Mouse (Mus musculus): ENCODE data around the gene Gsc. TPM values are rescaled to one million over a fixed set of nuclear protein-coding genes. Genes with fewer than 3 reads are reported as not detected.

Gsc gene
- polyA plus RNA-seq (2015; fragmentation: Nextera tagmentation; extraction: Ambion mirVana), result not detected in 2 replicates

- TF ChIP-seq EP300 (IDR thresholded peaks at IDR 0.05; ENCODE audit: low read depth) (no peak), CTCF (IDR thresholded peaks at IDR 0.05; ENCODE audit: low read depth) (no peak)
- Histone ChIP-seq H3K9me3 (ENCODE audit: low read length) (no peaks in the 10 kb centered on the region), H3K9ac (replicated peaks) (no peak within 1 kb of the TSS), H3K36me3 (replicated peaks; ENCODE audit: insufficient read depth, low read length) (no peaks in the 10 kb centered on the region), H3K4me3 (ENCODE audit: low read depth, low read length) (peak within 1 kb of the TSS; percentile 57), H3K4me1 (ENCODE audit: insufficient read depth) (peaks cover 9% of the 10 kb centered on the region; the same call in 1 of the 2 replicates), H3K27me3 (ENCODE audit: insufficient read depth, low read length) (peaks cover 83% of the 10 kb centered on the region), H3K4me2 (ENCODE audit: low read depth, low read length) (peak within 1 kb of the TSS; percentile 77), H3K27ac (ENCODE audit: low read depth) (no peak within 1 kb of the TSS)
- peak; percentile 50; the same call in 1 of the 2 replicates for ATAC-seq
- under 1% methylated on average over 79 of the region's 97 CpGs for WGBS (ENCODE audit: insufficient replicate concordance)
- DNase-seq, result peak; percentile 32
These were observed at the start of gene Gsc for GRCm38 (mm10) chr12:104472601-104473424. Gene Gsc (minus strand): TSS chr12:104473330.

GRCm38 (mm10) chr12:104519721-104520120 lies 46.6 kb upstream of the Gsc start:
- Histone ChIP-seq H3K4me2 (ENCODE audit: low read depth, low read length) (no peak overlapping the region), H3K9ac (replicated peaks) (no peak overlapping the region), H3K27me3 (ENCODE audit: insufficient read depth, low read length) (no peaks in the 10 kb centered on the region), H3K4me1 (ENCODE audit: insufficient read depth) (no peaks in the 10 kb centered on the region), H3K27ac (ENCODE audit: low read depth) (no peak overlapping the region), H3K36me3 (replicated peaks; ENCODE audit: insufficient read depth, low read length) (no peaks in the 10 kb centered on the region), H3K4me3 (ENCODE audit: low read depth, low read length) (no peak overlapping the region), H3K9me3 (ENCODE audit: low read length) (no peaks in the 10 kb centered on the region)
- WGBS (ENCODE audit: insufficient replicate concordance), result 76% methylated on average over 5 of the region's 5 CpGs
- DNase-seq, result no peak
- ATAC-seq, result no peak
- TF ChIP-seq CTCF (IDR thresholded peaks at IDR 0.05; ENCODE audit: low read depth) (no peak), EP300 (IDR thresholded peaks at IDR 0.05; ENCODE audit: low read depth) (no peak)

GRCm38 (mm10) chr12:104507911-104508310 lies 34.8 kb upstream of the Gsc start:
- 71% methylated on average over 7 of the region's 7 CpGs for WGBS (ENCODE audit: insufficient replicate concordance)
- TF ChIP-seq EP300 (IDR thresholded peaks at IDR 0.05; ENCODE audit: low read depth) (no peak), CTCF (IDR thresholded peaks at IDR 0.05; ENCODE audit: low read depth) (no peak)
- H3K9ac ChIP-seq (replicated peaks), result no peak overlapping the region
- H3K27ac ChIP-seq (ENCODE audit: low read depth), result no peak overlapping the region
- no peaks in the 10 kb centered on the region for H3K4me1 ChIP-seq (ENCODE audit: insufficient read depth)
- ATAC-seq (no peak), DNase-seq (no peak)
- H3K4me3 ChIP-seq (ENCODE audit: low read depth, low read length), result no peak overlapping the region
- H3K4me2 ChIP-seq (ENCODE audit: low read depth, low read length), result no peak overlapping the region
- H3K36me3 ChIP-seq (replicated peaks; ENCODE audit: insufficient read depth, low read length), result no peaks in the 10 kb centered on the region
- no peaks in the 10 kb centered on the region for H3K27me3 ChIP-seq (ENCODE audit: insufficient read depth, low read length)
- no peaks in the 10 kb centered on the region for H3K9me3 ChIP-seq (ENCODE audit: low read length)

GRCm38 (mm10) chr12:104492009-104492408 lies 18.9 kb upstream of the Gsc start:
- DNase-seq (no peak), ATAC-seq (no peak)
- Histone ChIP-seq H3K36me3 (replicated peaks; ENCODE audit: insufficient read depth, low read length) (no peaks in the 10 kb centered on the region), H3K9me3 (ENCODE audit: low read length) (no peaks in the 10 kb centered on the region), H3K4me3 (ENCODE audit: low read depth, low read length) (no peak overlapping the region), H3K27me3 (ENCODE audit: insufficient read depth, low read length) (no peaks in the 10 kb centered on the region), H3K4me2 (ENCODE audit: low read depth, low read length) (no peak overlapping the region), H3K27ac (ENCODE audit: low read depth) (no peak overlapping the region), H3K4me1 (ENCODE audit: insufficient read depth) (no peaks in the 10 kb centered on the region), H3K9ac (replicated peaks) (no peak overlapping the region)
- no peak for TF ChIP-seq CTCF (IDR thresholded peaks at IDR 0.05; ENCODE audit: low read depth)
- TF ChIP-seq EP300 (IDR thresholded peaks at IDR 0.05; ENCODE audit: low read depth), result no peak
- 43% methylated on average over 6 of the region's 6 CpGs for WGBS (ENCODE audit: insufficient replicate concordance)

- Histone ChIP-seq H3K4me1 (ENCODE audit: insufficient read depth) (no peaks in the 10 kb centered on the region), H3K4me3 (ENCODE audit: low read depth, low read length) (no peak overlapping the region), H3K36me3 (replicated peaks; ENCODE audit: insufficient read depth, low read length) (no peaks in the 10 kb centered on the region), H3K9ac (replicated peaks) (no peak overlapping the region), H3K27me3 (ENCODE audit: insufficient read depth, low read length) (peaks cover 8% of the 10 kb centered on the region; the same call in 1 of the 2 replicates), H3K27ac (ENCODE audit: low read depth) (no peak overlapping the region), H3K9me3 (ENCODE audit: low read length) (no peaks in the 10 kb centered on the region), H3K4me2 (ENCODE audit: low read depth, low read length) (no peak overlapping the region)
- TF ChIP-seq EP300 (IDR thresholded peaks at IDR 0.05; ENCODE audit: low read depth) (no peak), CTCF (IDR thresholded peaks at IDR 0.05; ENCODE audit: low read depth) (no peak)
- ATAC-seq, result no peak
- WGBS (ENCODE audit: insufficient replicate concordance), result 36% methylated on average over 8 of the region's 8 CpGs
- no peak for DNase-seq
These were observed 13.1 kb upstream of the Gsc start for GRCm38 (mm10) chr12:104486205-104486604.

- DNase-seq, result no peak
- no peaks in the 10 kb centered on the region for H3K9me3 ChIP-seq (ENCODE audit: low read length)
- 31% methylated on average over 3 of the region's 3 CpGs for WGBS (ENCODE audit: insufficient replicate concordance)
- no peak overlapping the region for H3K27ac ChIP-seq (ENCODE audit: low read depth)
- H3K4me1 ChIP-seq (ENCODE audit: insufficient read depth), result no peaks in the 10 kb centered on the region
- H3K4me2 ChIP-seq (ENCODE audit: low read depth, low read length), result no peak overlapping the region
- H3K27me3 ChIP-seq (ENCODE audit: insufficient read depth, low read length), result peaks cover 18% of the 10 kb centered on the region
- no peak overlapping the region for H3K4me3 ChIP-seq (ENCODE audit: low read depth, low read length)
- ATAC-seq, result no peak
- TF ChIP-seq CTCF (IDR thresholded peaks at IDR 0.05; ENCODE audit: low read depth), result no peak
- TF ChIP-seq EP300 (IDR thresholded peaks at IDR 0.05; ENCODE audit: low read depth), result no peak
- no peaks in the 10 kb centered on the region for H3K36me3 ChIP-seq (replicated peaks; ENCODE audit: insufficient read depth, low read length)
- no peak overlapping the region for H3K9ac ChIP-seq (replicated peaks)
These were observed 12.0 kb upstream of the Gsc start for GRCm38 (mm10) chr12:104485161-104485560.
